Mouse (Mus musculus): ENCODE measurements around the gene 1700001C02Rik.

DNA sequence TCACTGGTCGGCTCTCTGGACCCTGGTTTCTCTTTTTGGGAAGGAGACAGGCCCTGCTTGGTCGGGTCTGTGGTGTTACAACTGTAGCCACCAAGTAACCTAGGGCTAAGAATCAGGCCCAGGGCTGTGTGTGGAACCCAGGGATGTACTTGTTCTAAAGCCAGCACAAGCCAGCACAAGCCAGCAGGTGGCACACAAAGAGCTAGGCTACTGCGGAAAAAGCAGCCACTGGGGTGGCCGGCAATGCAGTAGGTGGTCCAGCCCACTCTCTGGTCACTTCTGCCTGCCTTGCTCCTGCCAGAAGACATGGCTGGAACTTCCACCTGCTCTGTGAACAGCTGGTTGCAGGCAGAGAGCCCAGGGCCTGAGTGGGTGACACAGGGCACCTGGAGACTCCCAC lies 5.7 kb upstream of the 1700001C02Rik start:
- no peak for TF ChIP-seq CTCF (IDR thresholded peaks at IDR 0.05; ENCODE audit: extremely low read depth, insufficient read length, insufficient replicate concordance, low read depth, low read length)
- TF ChIP-seq POLR2A (IDR thresholded peaks at IDR 0.05; ENCODE audit: low read depth, low read length), result no peak

Measured in small intestine, adult 2 months (tissue).